Mouse (Mus musculus) adrenal gland, postnatal 0 days (tissue): Measurements from ENCODE around the gene Smco1. TPM values are rescaled to one million over a fixed set of nuclear protein-coding genes. Genes with fewer than 3 reads are reported as not detected.

Experiments
- microRNA-seq: library from miRNA; unstranded; fragments of <30 nt; microRNA quantifications from one replicate; pipeline ENCODE4, GENCODE M21; 2016; ENCODE audit warnings: borderline replicate concordance; ENCODE audit not compliant: insufficient number of aligned reads
- polyA plus RNA-seq: library from polyadenylated mRNA; unstranded; fragments of >200 nt; fragmentation: Nextera tagmentation; extraction: Ambion mirVana; gene quantifications from 2 replicates; pipeline ENCODE4 v1.2.1, GENCODE M21; 2015

Gene Smco1
- not detected in 2 replicates for polyA plus RNA-seq

GRCm38 (mm10) chr16:32271291-32271690 is at the start of gene Smco1:
Smco1 (plus strand) TSS chr16:32271468.

DNA sequence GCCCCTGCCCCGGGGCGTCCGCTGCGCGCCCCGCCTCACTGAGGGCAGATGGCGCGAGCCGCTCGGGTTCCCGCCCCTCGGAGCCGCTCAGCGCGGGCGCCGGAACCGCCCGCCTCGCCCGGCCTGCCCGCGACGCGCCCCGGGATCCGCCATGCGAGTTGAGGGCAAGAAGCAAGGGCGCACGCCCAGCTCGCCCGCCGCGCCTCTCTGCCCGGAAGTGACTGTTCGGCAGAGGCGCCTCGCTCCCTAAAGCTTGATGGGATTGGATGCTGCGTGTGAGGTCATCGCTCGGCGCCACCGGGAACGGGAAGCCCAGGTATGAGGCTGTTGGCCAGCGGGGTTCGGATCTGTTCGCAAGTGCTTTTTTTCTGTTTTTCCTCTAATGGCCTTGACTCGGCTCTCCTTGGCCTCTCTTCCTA is 24.3 kb upstream of the Smco1 start, which contains the start of the genes Fbxo45 and Wdr53:
TSS of gene Fbxo45 (minus strand) at position 207 of the 419 bp plus-strand sequence.
TSS of gene Wdr53 (plus strand) at position 276 of the 419 bp plus-strand sequence.

DNA sequence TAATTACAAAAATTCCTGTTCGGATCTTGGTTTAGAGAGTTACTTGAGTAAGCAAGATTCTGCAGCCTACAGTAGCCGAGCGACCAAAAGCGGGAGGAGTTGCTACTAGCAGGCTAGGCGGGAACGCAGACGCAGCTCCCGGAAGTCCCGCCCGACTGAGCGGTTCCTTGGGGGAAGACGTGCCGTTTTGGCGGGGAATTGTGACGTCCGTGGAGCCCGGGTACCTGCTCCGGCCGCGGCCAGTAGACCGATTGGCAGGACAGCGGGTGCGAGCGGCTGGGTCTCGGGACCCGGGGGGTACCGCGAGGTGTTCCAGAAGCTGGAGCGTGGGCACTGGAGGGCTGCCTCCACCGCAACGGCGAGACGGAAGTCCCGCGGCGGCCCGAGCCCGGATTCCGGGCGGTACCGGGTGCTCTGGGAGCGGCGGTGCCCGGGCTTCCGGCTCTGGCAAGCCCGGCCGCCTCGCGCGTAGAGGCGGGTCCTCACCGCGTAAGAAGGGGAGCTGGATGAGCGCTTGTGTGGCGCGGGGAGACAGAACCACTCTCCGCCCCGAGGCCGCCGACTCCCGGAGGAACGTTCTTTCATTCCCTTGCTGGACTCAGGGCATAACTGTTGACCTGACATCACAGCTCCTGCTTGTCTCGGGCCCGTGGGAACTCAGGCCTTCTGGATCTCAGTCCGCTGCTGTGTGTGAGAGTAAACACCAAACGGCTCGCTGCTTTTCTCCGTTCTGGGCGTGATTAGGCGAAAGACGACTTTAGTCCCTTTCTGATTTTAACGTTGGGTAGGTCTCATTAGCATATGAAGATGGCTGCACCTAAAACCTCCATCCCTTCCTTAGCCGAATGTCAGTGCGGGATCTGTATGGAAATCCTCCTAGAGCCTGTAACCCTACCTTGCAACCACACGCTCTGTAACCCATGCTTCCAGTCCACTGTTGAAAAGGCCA is 6.3 kb downstream of the Smco1 start, which contains the start of gene Rnf168:
TSS of gene Rnf168 (plus strand) at position 152 of the 949 bp plus-strand sequence.

Small RNA genes within 50 kb of the gene (microRNA-seq; reads per million reads assigned to microRNA genes)
- not detected for gene Mir1946a

Other genes with a start within 250 kb of the Smco1 start
- gene Pak2, start 192.1 kb upstream of the Smco1 start, polyA plus RNA-seq: 17.1 and 22.1 TPM in 2 replicates
- 88.6 and 126 TPM in 2 replicates for gene Pigx, start 171.7 kb upstream of the Smco1 start, polyA plus RNA-seq
- gene Cep19, start 171.7 kb upstream of the Smco1 start, polyA plus RNA-seq: 23.5 and 34.4 TPM in 2 replicates
- gene Nrros, start 105.9 kb upstream of the Smco1 start, polyA plus RNA-seq: 10.7 and 17.3 TPM in 2 replicates
- gene Bex6, start 91.6 kb upstream of the Smco1 start, polyA plus RNA-seq: not detected in 2 replicates
- gene Fbxo45, start 24.3 kb upstream of the Smco1 start, polyA plus RNA-seq: 8.3 and 9.9 TPM in 2 replicates
- 17.3 and 26.3 TPM in 2 replicates for gene Wdr53, start 24.2 kb upstream of the Smco1 start, polyA plus RNA-seq
- gene Rnf168, start 6.0 kb downstream of the Smco1 start, polyA plus RNA-seq: 13.7 and 21.8 TPM in 2 replicates
- 11.0 and 16.7 TPM in 2 replicates for gene Ubxn7, start 60.8 kb downstream of the Smco1 start, polyA plus RNA-seq
- gene Tm4sf19, start 129.0 kb downstream of the Smco1 start, polyA plus RNA-seq: not detected in 2 replicates
- gene Tctex1d2, start 148.2 kb downstream of the Smco1 start, polyA plus RNA-seq: 44.8 and 69.6 TPM in 2 replicates
- gene Pcyt1a, start 159.5 kb downstream of the Smco1 start, polyA plus RNA-seq: 18.5 and 26.5 TPM in 2 replicates
- gene Slc51a, start 216.4 kb downstream of the Smco1 start, polyA plus RNA-seq: 1.3 and 1.7 TPM in 2 replicates
- not detected in 2 replicates for gene Zdhhc19, start 224.8 kb downstream of the Smco1 start, polyA plus RNA-seq